Mouse (Mus musculus) right cerebral cortex, postnatal 25 days (tissue): ENCODE results near the gene Ablim2.

Source experiments
- DNase-seq: peaks from one replicate; pipeline ENCODE4 v3.0.0; 2022

The Ablim2 gene

DNA sequence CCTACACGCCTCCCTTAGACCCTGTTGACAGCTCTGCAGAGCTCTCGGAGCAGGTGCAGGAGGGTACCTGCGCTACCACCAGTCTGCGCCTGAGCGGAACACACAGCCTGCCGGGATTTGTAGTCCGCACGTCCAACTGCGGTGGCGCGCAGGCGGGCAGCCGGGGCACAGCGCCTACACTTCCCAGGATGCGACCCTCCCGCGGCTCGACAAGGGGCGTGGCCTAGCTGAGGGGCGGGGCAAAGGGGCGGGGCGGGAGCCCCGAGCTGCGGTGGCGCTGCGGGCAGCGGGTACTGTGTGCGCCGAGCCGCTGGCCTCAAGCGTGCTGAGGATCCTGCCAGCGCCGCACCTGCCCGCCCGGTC lies at the start of gene Ablim2:
Gene Ablim2 (plus strand): TSS at position 242 of the 363 bp plus-strand sequence.
- DNase-seq, result peak; percentile 97

- DNase-seq, result no peak
Observed at GRCm38 (mm10) chr5:35710481-35710880, 47.2 kb upstream of the Ablim2 start.

GRCm38 (mm10) chr5:35710931-35711330 lies 46.7 kb upstream of the Ablim2 start:
- DNase-seq, result no peak

- no peak for DNase-seq
Observed at GRCm38 (mm10) chr5:35712517-35712916, 45.2 kb upstream of the Ablim2 start.

- DNase-seq, result peak; percentile 55
Observed at GRCm38 (mm10) chr5:35713649-35714354, 43.9 kb upstream of the Ablim2 start.

- DNase-seq, result no peak
Observed at GRCm38 (mm10) chr5:35717455-35717854, 40.2 kb upstream of the Ablim2 start.

- peak; percentile 26 for DNase-seq
Observed at GRCm38 (mm10) chr5:35717946-35718345, 39.7 kb upstream of the Ablim2 start.

DNA sequence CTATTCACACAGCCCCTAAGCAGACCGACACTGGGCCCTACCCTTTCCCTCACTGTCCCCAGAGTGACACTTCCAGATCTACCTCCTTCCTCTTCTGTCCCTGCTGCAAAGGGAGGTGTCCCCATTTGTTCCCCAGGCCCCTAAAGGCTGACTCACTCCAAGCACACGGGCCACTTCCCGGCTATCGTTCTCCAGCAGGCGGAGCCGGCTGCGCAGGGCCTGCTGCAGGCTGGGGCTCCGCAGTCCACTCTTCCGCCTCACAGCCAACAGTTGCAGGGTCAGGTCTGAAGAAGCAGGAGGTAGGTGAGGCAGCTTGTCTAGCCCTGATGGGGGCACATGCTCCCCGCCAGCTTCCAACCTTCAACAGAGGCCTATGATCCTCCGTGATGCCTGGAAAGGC lies 38.9 kb upstream of the Ablim2 start:
- DNase-seq, result no peak

DNA sequence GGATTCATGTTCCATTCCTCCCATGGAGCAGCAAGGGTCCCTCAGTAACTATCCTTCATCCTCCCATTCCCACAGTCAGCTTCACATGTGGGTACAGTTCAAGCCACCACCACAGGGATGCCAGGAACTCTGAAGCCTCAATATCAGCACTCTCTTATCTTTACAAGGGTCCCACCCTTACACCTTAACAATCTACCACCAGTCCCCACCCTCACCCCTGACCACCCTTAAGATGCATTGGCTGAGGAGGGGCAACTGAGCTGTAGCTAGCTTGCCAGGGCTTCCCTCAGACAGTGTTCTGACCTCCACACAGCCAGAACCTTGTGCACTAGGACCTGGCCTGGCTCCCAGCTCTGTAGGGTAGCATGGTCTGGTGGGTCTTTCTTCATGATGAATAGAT lies 38.3 kb upstream of the Ablim2 start:
- DNase-seq, result no peak

- DNase-seq, result no peak
Observed at GRCm38 (mm10) chr5:35719880-35720279, 37.8 kb upstream of the Ablim2 start.

DNA sequence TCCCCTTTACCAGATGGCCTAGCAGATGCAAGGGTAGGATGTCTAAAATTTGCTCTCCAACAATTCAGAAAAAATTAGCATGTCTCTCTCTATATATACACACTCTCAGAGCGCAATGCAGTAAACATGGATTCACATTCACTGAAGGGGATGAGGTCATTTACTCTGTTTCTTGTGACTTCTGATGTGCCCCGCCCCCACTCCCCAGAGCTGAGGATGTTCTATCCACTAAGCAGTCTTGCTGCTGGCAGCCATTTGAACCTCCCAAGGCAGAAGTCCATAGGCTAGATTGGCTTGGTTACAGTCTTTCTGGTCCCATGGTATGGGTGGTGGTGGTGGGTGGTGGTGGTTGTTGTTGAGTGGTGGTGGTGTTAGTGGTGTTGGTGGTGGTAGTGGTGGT lies 35.7 kb upstream of the Ablim2 start:
- DNase-seq, result no peak

- DNase-seq, result no peak
Observed at GRCm38 (mm10) chr5:35722654-35723053, 35.0 kb upstream of the Ablim2 start.

- DNase-seq, result no peak
Observed at GRCm38 (mm10) chr5:35723900-35724299, 33.8 kb upstream of the Ablim2 start.

DNA sequence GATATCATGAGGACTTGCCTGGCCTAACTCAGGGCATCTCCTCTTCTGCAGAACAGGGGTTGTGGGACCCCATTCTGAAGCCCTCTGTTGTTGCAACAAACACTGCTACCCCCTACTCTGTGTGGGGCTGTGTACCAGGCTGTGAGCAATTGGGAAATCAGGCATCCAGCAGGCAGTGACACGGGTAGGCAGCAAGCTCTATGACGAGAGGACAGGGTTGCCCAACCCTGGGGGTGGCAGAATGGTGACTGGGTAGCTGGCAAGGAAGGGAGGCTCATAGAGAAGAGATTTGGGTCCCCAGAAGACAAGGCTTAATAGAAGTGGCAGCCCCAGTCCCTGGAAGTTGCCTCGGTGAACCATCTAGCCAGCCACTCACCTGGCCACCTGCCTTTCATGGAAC lies 31.8 kb upstream of the Ablim2 start:
- DNase-seq, result no peak

DNA sequence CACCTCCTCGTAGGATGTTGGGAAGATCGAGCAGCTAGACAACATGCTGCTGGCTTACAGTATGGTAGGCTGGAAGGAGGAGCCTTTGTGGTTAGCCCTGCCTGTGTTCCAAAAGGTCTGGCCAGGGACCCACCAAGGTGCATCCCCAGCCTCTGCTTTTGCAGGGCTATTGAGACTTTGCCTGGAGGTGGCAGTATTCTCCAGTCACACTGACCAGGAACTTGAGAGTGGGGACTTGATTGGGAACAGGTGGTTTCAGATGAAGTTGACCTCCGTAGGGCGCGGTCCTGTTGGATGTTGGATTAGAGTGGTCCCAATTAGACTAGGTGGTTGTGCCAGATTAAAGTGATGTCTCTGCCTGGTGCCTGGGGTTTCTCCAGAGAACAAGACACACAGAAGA lies 30.2 kb upstream of the Ablim2 start:
- DNase-seq, result no peak

DNA sequence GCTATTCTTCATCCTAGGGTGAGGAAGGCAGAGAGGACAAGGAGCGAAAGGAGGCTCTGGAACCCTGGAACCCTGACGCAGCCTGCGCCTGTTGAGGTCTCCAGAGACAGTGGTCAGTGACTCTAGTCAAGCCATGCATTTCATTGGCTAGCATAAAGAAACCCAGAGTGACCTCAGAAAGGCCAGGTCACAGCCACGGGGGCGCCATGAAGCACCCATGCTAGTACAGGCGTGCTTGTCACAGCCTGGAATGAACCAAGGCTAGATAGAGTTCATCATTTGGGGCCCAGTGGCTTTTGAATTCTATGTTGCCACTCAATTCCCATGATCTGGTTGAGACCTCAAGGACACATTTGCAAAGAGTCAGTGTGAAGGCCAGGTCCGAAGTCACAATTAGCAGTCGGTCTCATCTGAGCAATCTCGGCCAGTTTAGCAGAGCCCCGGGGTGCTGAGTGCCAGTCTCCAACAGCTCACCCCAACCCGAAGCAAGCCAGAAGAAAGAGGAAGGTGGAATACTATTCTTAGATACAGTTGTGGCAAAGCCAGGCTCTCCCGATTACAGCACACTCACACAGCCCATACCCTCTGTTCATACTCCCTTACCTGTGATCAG lies 29.2 kb upstream of the Ablim2 start:
- no peak for DNase-seq

DNA sequence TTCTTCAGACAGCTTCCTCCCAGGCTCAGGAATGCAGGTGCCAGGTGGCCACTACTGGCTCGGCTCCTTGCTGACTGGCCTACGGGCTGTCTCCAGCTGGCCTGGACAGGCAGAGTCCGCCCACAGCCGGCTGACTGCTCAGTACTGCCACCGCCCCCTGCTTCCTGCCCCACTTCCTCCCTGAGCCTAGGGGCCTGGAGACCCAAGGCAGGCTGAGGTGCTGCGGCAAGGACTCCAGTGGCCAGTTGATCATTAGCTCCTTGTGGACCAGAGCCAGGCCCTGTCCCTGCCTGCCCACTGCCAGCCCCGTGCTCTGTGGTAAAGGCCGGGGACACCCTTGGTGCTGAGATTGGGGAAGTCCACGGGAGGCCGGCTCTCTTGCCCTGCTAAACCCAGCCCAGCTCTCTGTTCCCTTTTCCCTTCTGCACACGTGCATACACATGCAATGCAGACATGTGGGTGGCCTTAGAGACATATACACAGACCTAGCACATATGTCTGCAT lies 28.7 kb upstream of the Ablim2 start:
- peak; percentile 67 for DNase-seq

GRCm38 (mm10) chr5:35729844-35730243 lies 27.8 kb upstream of the Ablim2 start:
- DNase-seq, result no peak

DNA sequence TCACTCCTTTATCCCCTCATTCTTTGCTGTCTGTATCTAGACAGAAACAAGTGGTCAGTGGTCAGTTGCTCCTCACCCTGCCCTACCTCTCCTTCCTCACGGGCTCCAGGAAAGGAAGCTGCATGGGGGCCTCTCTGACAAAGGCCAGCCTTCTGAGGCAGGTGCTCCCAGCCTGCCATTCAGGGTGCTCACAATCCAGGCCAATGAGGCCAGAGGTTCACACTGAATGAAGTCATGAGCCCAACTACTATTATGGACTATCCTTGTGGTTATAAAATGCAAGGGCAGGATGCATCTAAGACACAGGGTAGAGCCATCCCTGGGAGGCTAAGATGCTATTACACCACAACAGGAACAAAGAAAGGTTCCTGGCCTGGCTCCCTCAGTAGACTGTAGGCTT lies 27.1 kb upstream of the Ablim2 start:
- no peak for DNase-seq

DNA sequence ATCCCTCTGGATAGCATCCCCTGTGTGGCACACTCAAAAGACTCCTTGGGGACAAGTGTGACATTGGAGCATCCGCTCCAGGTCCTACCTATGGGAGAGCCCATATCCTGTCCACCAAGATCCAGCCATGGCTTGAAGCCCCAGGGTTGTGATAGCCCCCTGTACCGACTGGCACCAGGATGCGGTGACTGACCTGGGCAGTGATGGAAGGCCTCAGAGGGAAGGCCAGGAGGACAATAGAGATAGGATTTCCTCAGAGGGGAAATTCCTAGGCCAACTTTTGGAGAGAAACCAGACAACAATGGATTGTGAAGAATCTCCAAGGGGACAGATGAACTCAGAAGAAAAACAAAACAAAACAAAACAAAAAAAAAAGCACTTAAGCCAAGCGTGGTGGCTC lies 26.7 kb upstream of the Ablim2 start:
- DNase-seq, result no peak

DNA sequence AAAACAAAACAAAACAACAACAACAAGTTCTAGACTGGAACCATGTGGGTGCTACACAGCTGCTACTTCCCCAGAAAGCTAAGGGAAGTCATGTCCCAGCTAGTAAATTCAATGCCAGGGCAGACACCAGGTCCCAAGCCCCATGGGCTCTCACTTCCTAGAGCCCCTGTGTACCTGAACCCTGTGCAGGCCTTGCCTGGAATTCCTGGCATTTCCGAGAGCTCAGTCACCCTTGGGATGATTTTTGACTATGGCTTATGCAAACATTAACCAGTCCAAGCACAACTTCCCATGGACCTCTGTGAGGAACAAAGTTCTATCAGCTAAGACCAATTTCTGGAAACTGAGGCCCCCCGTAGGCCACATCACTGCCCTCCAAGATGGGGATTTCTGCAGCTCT lies 24.2 kb upstream of the Ablim2 start:
- DNase-seq, result no peak

DNA sequence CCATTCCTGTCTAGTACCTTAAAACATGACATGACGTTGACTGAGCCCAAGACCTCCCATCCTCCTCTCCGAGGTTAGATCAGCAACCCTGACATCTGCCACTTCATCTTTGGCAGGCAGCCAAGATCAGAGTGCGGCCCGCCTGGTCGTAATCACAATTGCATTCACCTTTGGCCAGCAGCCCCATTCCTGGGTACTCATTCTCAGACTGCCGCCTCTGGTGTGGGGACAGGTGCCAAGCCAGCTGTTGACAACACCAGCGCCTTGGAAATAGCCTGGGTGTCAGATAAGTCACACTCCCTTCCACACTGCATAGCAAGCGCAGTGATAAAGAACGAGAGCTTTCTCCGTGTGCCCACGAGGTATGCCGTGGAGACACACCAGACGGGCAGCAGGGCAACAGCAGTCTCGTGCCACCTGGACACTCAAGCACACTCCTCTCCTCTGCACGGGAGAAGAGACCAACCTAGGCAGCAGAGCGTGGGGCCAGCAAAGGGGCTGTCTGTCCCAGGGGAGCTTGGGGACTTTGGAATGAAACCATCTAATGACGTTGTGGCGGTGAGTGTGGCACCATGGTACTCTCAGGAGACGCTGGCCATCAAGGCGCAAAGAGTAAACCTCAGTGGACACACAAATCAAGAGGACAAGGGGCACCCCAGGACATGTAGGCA lies 20.3 kb upstream of the Ablim2 start:
- no peak for DNase-seq

DNA sequence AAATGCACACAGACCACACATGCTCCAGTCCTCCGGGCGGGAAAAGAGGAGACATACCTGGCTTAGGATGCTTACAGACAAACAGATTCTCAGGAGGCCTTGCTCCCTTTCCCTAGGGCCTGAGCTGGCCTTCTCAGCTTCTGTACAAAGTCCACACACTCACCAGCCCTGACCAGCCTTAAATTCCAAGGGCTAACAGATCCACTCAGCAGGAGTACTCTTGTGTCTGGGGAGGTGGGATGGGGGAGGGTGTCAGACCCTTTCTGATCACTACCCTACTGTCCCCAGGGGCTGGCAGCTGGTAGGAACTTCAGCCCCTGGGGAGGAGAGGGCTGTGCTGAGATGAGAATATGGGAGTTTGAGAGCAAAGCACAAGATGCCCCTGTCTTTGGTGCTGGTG lies 18.7 kb upstream of the Ablim2 start:
- no peak for DNase-seq
